Mouse (Mus musculus): ENCODE results near the gene Klhl11. TPM values are rescaled to one million over a fixed set of nuclear protein-coding genes. Genes with fewer than 3 reads are reported as not detected.

The Klhl11 gene
- polyA plus RNA-seq, 1 experiment from 2014 or later: 14.1 TPM

- Histone ChIP-seq H3K36me3 (peaks cover 22% of the 10 kb centered on the region), H3K27ac (peak overlapping the region; percentile 77), H3K27me3 (no peaks in the 10 kb centered on the region), H3K9me3 (no peaks in the 10 kb centered on the region), H3K4me1 (replicated peaks) (peaks cover 20% of the 10 kb centered on the region), H3K4me2 (peak overlapping the region; percentile 90), H3K4me3 (replicated peaks) (peak overlapping the region; percentile 93), H3K9ac (replicated peaks) (peak overlapping the region; percentile 94)
- no peak for ATAC-seq (ENCODE audit: insufficient number of reproducible peaks, insufficient read depth, low FRiP score, low TSS enrichment, low read depth)
- whole genome bisulfite sequencing: 4% methylated on average over 30 of the region's 30 CpGs
These were observed 967 bp downstream of the Klhl11 start for GRCm38 (mm10) chr11:100471352-100472196.

GRCm38 (mm10) chr11:100465833-100466232 lies 6.7 kb downstream of the Klhl11 start:
- 91% methylated on average over 1 of the region's 1 CpGs for WGBS
- no peaks in the 10 kb centered on the region for H3K27me3 ChIP-seq
- peaks cover 40% of the 10 kb centered on the region for H3K36me3 ChIP-seq
- H3K9me3 ChIP-seq: no peaks in the 10 kb centered on the region
- ATAC-seq (ENCODE audit: insufficient number of reproducible peaks, insufficient read depth, low FRiP score, low TSS enrichment, low read depth): no peak
- no peak overlapping the region for H3K4me3 ChIP-seq (replicated peaks)
- peaks cover 11% of the 10 kb centered on the region for H3K4me1 ChIP-seq (replicated peaks)
- no peak overlapping the region for H3K27ac ChIP-seq
- H3K4me2 ChIP-seq: no peak overlapping the region
- no peak overlapping the region for H3K9ac ChIP-seq (replicated peaks)

- Histone ChIP-seq H3K4me1 (replicated peaks) (peaks cover 6% of the 10 kb centered on the region), H3K9me3 (no peaks in the 10 kb centered on the region), H3K9ac (replicated peaks) (no peak overlapping the region), H3K27me3 (no peaks in the 10 kb centered on the region), H3K27ac (no peak overlapping the region), H3K4me2 (no peak overlapping the region), H3K36me3 (peaks cover 40% of the 10 kb centered on the region), H3K4me3 (replicated peaks) (no peak overlapping the region)
- 91% methylated on average over 1 of the region's 1 CpGs for WGBS
- no peak for ATAC-seq (ENCODE audit: insufficient number of reproducible peaks, insufficient read depth, low FRiP score, low TSS enrichment, low read depth)
These were observed 7.2 kb downstream of the Klhl11 start for GRCm38 (mm10) chr11:100465229-100465792.

- peaks cover 52% of the 10 kb centered on the region for H3K36me3 ChIP-seq
- no peak for ATAC-seq (ENCODE audit: insufficient number of reproducible peaks, insufficient read depth, low FRiP score, low TSS enrichment, low read depth)
- H3K27ac ChIP-seq: no peak overlapping the region
- no peak overlapping the region for H3K4me3 ChIP-seq (replicated peaks)
- WGBS: 94% methylated on average over 10 of the region's 10 CpGs
- no peaks in the 10 kb centered on the region for H3K9me3 ChIP-seq
- H3K4me2 ChIP-seq: no peak overlapping the region
- H3K9ac ChIP-seq (replicated peaks): no peak overlapping the region
- H3K27me3 ChIP-seq: no peaks in the 10 kb centered on the region
- no peaks in the 10 kb centered on the region for H3K4me1 ChIP-seq (replicated peaks)
These were observed 9.8 kb downstream of the Klhl11 start for GRCm38 (mm10) chr11:100462699-100463098.

- peaks cover 54% of the 10 kb centered on the region for H3K36me3 ChIP-seq
These were observed 14.8 kb downstream of the Klhl11 start for GRCm38 (mm10) chr11:100457711-100458110.

GRCm38 (mm10) chr11:100457247-100457646 lies 15.3 kb downstream of the Klhl11 start:
- Histone ChIP-seq H3K4me1 (replicated peaks) (no peaks in the 10 kb centered on the region), H3K27me3 (no peaks in the 10 kb centered on the region), H3K4me2 (no peak overlapping the region), H3K9ac (replicated peaks) (no peak overlapping the region), H3K36me3 (peaks cover 52% of the 10 kb centered on the region), H3K9me3 (0 out of 2 replicates have a peak, but pooled peaks cover 6% of the 10 kb centered on the region), H3K4me3 (replicated peaks) (no peak overlapping the region), H3K27ac (no peak overlapping the region)
- no peak for ATAC-seq (ENCODE audit: insufficient number of reproducible peaks, insufficient read depth, low FRiP score, low TSS enrichment, low read depth)
- 79% methylated on average over 4 of the region's 4 CpGs for WGBS

More at GRCm38 (mm10) chr11:100457711-100458110, 14.8 kb downstream of the Klhl11 start:
- no peaks in the 10 kb centered on the region for H3K27me3 ChIP-seq
- H3K4me2 ChIP-seq: no peak overlapping the region
- no peak overlapping the region for H3K4me3 ChIP-seq (replicated peaks)
- WGBS: 91% methylated on average over 5 of the region's 5 CpGs
- no peak overlapping the region for H3K9ac ChIP-seq (replicated peaks)
- 0 out of 2 replicates have a peak, but pooled peaks cover 2% of the 10 kb centered on the region for H3K9me3 ChIP-seq
- no peak overlapping the region for H3K27ac ChIP-seq
- no peaks in the 10 kb centered on the region for H3K4me1 ChIP-seq (replicated peaks)
- no peak for ATAC-seq (ENCODE audit: insufficient number of reproducible peaks, insufficient read depth, low FRiP score, low TSS enrichment, low read depth)

- WGBS: 91% methylated on average over 6 of the region's 6 CpGs
- Histone ChIP-seq H3K9me3 (no peaks in the 10 kb centered on the region), H3K4me2 (no peak overlapping the region), H3K4me1 (replicated peaks) (peaks cover 12% of the 10 kb centered on the region), H3K9ac (replicated peaks) (no peak overlapping the region), H3K27ac (no peak overlapping the region), H3K36me3 (peaks cover 16% of the 10 kb centered on the region), H3K27me3 (no peaks in the 10 kb centered on the region), H3K4me3 (replicated peaks) (no peak overlapping the region)
- ATAC-seq (ENCODE audit: insufficient number of reproducible peaks, insufficient read depth, low FRiP score, low TSS enrichment, low read depth): no peak
These were observed 29.9 kb downstream of the Klhl11 start for GRCm38 (mm10) chr11:100442625-100443024.

- Histone ChIP-seq H3K27ac (peak within 1 kb of the TSS; percentile 73), H3K9ac (replicated peaks) (peak within 1 kb of the TSS; percentile 94), H3K4me3 (replicated peaks) (peak within 1 kb of the TSS; percentile 85), H3K4me1 (replicated peaks) (peaks cover 12% of the 10 kb centered on the region), H3K9me3 (no peaks in the 10 kb centered on the region), H3K4me2 (peak within 1 kb of the TSS; percentile 72), H3K36me3 (peaks cover 24% of the 10 kb centered on the region), H3K27me3 (no peaks in the 10 kb centered on the region)
- no peak for ATAC-seq (ENCODE audit: insufficient number of reproducible peaks, insufficient read depth, low FRiP score, low TSS enrichment, low read depth)
- 88% methylated on average over 8 of the region's 8 CpGs for WGBS
These were observed 30.7 kb downstream of the Klhl11 start, which contains the start of the genes Nt5c3b and Klhl10 for GRCm38 (mm10) chr11:100441797-100442196. TSS of gene Nt5c3b (minus strand) at chr11:100441808. TSS of gene Klhl10 (plus strand) at chr11:100441917.

GRCm38 (mm10) chr11:100440691-100441522 lies 31.6 kb downstream of the Klhl11 start:
- H3K27me3 ChIP-seq: no peaks in the 10 kb centered on the region
- H3K4me2 ChIP-seq: peak overlapping the region; percentile 72
- peak overlapping the region; percentile 94 for H3K9ac ChIP-seq (replicated peaks)
- peaks cover 33% of the 10 kb centered on the region for H3K36me3 ChIP-seq
- H3K4me1 ChIP-seq (replicated peaks): peaks cover 12% of the 10 kb centered on the region
- WGBS: 1% methylated on average over 52 of the region's 52 CpGs
- H3K27ac ChIP-seq: peak overlapping the region; percentile 73
- peak overlapping the region; percentile 85 for H3K4me3 ChIP-seq (replicated peaks)
- no peaks in the 10 kb centered on the region for H3K9me3 ChIP-seq
- ATAC-seq (ENCODE audit: insufficient number of reproducible peaks, insufficient read depth, low FRiP score, low TSS enrichment, low read depth): peak; percentile 94

- no peak for ATAC-seq (ENCODE audit: insufficient number of reproducible peaks, insufficient read depth, low FRiP score, low TSS enrichment, low read depth)
- no peak overlapping the region for H3K4me3 ChIP-seq (replicated peaks)
- H3K36me3 ChIP-seq: peaks cover 59% of the 10 kb centered on the region
- no peak overlapping the region for H3K27ac ChIP-seq
- no peaks in the 10 kb centered on the region for H3K27me3 ChIP-seq
- H3K4me2 ChIP-seq: no peak overlapping the region
- H3K9me3 ChIP-seq: no peaks in the 10 kb centered on the region
- no peak overlapping the region for H3K9ac ChIP-seq (replicated peaks)
- WGBS: 97% methylated on average over 1 of the region's 1 CpGs
- peaks cover 12% of the 10 kb centered on the region for H3K4me1 ChIP-seq (replicated peaks)
These were observed 34.6 kb downstream of the Klhl11 start for GRCm38 (mm10) chr11:100437901-100438300.
